Mouse (Mus musculus) thymus, postnatal 4 days (tissue): ENCODE data around the gene Lamc2.

Experiments
- DNase-seq: peaks from one replicate; pipeline ENCODE4 v3.0.0; 2021

Lamc2 gene

DNA sequence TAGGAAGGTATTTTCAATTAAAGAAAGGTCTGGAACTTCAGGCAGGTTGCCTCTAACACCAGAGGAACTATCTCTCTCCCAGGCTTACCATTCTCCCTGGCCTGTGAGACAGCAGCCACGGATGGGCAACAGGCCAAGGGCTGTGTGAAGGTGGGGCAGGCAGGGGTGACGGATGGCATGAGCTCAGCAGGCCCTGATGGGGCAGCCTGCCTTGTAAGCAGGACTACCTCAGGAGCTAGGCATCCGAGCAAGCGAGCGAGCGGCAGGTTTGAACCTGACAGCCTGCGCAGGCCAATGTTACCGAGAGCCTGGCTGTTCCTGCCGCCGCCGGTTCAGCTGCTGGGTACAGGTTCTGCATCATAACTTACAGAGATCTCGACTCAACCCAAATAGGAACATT is 11.4 kb downstream of the Lamc2 start:
- DNase-seq, result no peak

DNA sequence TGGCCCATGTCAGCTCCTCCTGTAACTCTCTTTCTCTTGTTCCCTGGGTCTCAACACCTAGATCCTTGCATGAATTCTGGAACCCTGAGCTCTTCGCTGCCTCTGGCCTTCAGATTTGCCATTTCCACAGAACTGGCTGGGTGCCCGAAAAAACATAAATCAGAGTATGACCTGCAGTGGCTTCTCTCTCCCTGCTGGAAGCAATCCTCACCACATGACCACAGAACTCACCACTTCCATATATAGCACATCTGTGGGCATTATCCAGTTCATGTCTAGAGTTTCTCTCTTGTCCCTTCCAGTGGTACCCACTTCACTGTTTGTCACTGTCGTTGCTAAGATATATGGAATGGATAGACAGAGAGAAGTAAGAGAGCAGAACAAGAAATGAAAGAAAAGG is 13.0 kb downstream of the Lamc2 start:
- no peak for DNase-seq

DNA sequence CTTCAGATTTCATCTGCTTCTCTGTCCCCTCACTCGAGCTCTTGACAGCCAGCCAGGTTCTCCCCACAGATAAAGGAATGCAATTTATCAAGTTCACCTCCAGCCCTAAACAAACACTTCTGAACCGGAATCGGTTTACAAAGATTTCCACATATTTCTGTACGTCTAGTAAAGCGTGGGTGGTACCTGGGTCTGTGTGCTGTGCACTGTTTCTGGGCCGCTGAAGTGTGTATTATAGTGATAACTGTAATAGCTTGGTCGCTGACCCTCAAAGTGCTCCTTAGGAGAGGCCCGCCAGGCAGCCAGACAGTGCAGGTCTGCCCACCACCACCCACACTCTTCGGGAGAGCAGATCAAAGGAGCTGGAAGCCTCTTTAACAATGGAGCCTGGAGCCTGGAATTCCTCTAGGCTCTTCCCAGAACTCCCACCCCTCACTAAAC is 13.9 kb downstream of the Lamc2 start:
- no peak for DNase-seq

- no peak for DNase-seq
Observed at GRCm38 (mm10) chr1:153171011-153171410, 15.2 kb downstream of the Lamc2 start.

DNA sequence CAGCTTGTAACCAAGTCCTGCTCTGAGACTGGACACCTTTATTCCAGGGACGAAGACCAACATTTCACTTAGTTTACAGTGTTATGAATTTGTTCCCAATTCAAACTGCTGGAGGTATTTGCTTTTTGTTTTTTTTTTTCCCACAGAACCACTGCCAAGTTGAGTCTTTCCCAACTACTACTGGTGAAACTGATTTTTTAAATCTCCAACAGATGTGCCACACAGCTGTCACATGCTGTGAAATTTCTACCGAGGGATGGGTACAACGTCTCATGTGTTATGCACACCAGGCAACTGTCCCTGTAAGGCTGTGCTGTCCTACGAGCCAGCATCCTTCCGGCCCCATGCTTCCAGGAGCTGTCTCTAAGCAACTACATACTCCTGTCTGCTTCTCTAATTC is 18.0 kb downstream of the Lamc2 start:
- DNase-seq, result no peak

DNA sequence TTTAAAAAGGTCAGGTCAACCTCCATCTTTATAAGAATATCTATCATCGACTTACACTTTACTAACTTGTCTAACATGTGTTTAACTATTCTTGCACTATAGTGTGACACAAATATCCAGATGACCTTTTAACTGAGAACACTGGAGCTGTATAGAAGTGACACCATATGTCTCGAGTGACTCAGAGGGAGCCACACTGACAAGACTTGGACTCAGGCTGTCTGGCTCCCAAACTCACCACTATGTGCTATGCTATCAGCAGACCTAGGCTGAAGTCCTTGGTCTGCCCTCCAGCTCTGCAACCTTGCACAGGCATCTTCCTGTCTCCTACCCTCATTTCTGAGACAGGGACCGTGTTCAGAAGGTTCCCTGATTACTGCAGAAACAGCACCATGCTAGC is 22.4 kb downstream of the Lamc2 start:
- no peak for DNase-seq

- DNase-seq, result no peak
Observed at GRCm38 (mm10) chr1:153159137-153159536, 27.1 kb downstream of the Lamc2 start.

DNA sequence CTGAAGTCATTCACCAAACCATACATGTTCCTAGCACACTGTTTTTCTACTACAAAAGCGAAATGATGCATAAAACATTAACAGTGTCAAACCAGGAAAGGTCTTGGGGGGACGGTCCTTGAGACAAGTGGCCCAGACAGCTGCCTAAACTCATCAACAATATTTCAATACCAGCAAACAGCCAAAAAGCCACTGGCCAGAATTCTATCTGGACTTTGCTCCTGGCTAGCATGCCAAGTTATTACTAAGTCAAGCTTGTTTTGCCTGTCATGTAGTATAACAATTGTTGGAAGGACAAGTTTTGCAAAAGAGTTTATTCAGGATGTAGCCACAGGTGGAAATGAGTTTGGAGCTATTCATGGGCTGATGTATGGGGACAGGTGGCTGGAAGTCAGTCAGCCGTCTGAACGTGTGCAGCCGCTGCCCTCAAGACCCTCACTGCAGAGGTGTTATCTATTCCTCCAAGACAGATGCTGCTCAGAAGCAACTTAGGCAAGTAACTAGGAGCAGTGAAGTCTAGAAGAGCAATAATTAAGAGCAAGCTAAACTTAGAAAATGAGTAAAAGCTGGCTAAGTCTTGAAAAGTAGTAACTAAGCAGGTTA is 29.1 kb downstream of the Lamc2 start:
- DNase-seq, result no peak

GRCm38 (mm10) chr1:153155364-153155763 is 30.9 kb downstream of the Lamc2 start:
- DNase-seq, result no peak

DNA sequence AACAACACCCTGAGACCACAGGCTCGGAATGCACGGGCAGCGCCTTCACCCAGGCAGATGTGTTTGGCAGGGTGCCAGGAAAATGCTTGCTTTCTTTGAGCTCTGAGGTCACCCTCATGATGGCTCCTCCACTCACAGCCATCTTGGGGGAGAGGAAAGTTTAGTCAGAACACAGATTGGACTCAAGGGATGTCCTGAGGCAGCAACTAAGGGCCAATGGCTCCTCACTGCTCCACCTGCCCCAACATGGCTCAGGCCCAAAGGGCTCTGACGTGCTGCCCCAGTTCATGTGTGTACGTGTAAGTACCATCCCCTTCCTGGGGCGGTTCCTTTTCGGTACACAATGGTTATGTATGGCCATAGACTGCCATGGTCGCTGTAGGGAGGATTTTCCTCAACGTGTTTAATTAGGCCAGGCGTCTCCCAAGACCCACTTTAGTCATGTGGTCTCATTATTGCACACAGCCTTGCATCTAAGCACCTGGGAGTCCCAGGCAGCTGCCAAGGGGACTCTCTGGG is 32.6 kb downstream of the Lamc2 start:
- peak; percentile 53 for DNase-seq

- no peak for DNase-seq
Observed at GRCm38 (mm10) chr1:153152594-153152993, 33.7 kb downstream of the Lamc2 start.

- DNase-seq, result no peak
Observed at GRCm38 (mm10) chr1:153145791-153146190, 40.5 kb downstream of the Lamc2 start.

- no peak for DNase-seq
Observed at GRCm38 (mm10) chr1:153144021-153144420, 42.2 kb downstream of the Lamc2 start.

- peak; percentile 64 for DNase-seq
Observed at GRCm38 (mm10) chr1:153140747-153141228, 45.5 kb downstream of the Lamc2 start.

GRCm38 (mm10) chr1:153140265-153140664 is 46.0 kb downstream of the Lamc2 start:
- DNase-seq, result peak; percentile 31

- peak; percentile 20 for DNase-seq
Observed at GRCm38 (mm10) chr1:153139635-153140034, 46.6 kb downstream of the Lamc2 start.

DNA sequence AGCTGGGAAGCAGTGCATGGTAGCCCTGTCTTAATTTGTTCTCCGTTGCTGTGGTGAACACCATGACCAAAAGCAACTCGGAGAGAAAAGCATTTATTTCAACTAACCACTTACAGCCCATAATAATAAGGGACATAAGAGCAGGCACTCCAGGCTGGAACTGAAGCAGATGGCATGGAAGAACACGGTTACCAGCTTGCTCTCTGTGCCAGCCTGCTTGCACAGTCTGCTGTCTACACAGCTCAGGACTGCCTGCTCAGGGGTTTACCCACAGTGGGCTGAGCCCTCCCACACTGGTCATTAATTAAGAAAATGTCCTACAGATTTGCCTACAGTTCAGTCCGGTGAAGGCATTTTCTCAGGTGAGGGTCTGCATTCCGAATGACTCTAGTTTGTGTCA is 47.8 kb downstream of the Lamc2 start:
- no peak for DNase-seq

GRCm38 (mm10) chr1:153136647-153137046 is 49.6 kb downstream of the Lamc2 start:
- no peak for DNase-seq

- no peak for DNase-seq
Observed at GRCm38 (mm10) chr1:153133865-153134781, 52.1 kb downstream of the Lamc2 start.

DNA sequence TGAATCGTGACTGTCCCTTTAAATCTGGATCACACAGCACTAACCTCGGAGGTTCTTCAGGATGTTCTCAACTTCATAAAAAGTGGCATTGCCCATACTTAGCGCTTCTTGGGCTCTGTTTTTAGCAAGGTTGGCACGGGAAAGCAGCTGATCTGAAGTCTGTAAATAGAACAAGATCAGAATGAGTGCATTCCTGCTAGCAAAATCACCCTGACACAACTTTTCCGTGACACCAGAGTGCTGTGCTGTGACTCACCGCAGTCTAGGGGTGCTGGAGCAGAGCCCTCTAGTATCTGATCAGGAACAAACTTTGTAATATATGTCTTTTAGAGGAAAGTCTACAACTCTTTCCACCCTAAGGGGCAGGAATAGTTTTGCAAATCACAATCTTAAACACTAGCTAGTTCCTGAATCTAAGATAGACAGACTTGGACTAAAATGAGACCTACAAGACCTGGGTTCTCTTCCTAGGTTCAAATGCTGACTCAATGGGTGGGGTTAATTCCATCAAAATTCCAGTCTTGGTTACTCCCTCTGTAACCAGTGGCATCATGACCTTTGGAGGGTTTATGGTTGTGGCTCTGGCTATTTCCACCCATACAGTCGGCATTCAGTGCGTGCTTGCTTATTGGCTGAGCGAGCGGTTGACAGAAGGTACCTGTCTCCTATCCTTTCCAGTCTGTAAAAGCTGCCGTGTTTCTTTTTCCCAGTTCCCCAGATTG is 56.1 kb downstream of the Lamc2 start:
- no peak for DNase-seq

- no peak for DNase-seq
Observed at GRCm38 (mm10) chr1:153128780-153129179, 57.5 kb downstream of the Lamc2 start.

DNA sequence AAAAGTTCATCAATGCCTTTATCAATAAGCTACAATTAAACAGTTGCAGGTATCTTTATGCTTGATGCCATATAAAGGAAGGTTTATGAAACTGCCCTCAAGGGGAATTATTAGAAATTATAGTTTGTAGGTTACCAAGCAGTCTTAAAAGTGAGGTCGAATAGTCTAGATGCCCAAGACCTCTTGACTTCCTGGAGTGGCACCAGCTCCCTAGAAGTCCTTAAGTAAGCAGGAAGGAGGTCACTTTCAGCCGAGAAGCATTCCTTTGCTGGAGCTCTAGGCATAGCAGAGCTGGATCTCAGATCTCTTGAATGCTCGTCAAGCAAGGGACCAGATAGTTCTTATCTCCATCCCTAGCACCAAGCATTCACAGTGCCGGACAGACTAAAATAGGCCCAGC is 58.6 kb downstream of the Lamc2 start:
- no peak for DNase-seq
